Mouse (Mus musculus) heart, adult 11 months (tissue): ENCODE data around the gene Dcaf11.
A peak's percentile ranks its signal among the peaks of the same experiment; 100 is the strongest.

ENCODE experiments used
- DNase-seq: peaks from one replicate; pipeline ENCODE4 v3.0.0; 2022

Gene Dcaf11

DNA sequence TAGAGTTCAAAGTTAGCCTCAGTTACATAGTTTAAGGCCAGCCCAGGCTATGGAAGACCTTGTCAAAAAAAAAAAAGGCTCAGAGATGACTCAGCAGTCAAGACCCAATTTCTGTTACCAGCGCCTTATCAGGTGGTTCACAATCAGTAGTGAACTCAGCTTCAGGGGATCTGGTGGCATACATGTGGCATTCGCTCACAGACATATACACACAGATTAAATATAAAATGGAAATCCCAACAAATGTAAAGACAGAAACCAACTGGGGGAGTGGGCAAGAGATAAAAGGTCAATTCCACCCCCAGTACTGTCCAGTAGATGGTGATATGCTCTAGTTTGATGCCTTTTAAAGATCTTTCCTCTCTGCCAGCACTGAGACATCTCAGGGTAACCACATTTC lies 26.3 kb downstream of the Dcaf11 start:
- DNase-seq: no peak

DNA sequence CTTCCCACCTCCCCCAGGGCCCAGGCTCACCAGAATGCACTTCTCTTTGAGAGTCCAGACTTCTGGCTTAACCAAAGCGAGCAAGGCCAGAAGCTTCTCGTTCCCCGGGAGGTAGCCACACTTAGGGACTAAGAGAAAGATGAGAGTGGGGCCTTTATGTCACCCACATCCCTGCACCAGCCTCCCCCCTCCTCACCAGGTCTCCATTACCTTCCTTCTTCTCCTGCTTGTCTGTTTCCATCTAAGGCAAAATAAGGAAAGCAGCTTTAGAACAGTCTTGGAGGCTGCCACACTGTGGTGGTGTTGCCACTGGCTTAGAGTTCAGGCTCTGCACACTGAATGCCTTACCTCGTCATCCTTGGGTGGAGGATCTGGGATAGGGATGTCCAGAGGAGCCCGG lies 29.5 kb downstream of the Dcaf11 start:
- peak; percentile 91 for DNase-seq

DNA sequence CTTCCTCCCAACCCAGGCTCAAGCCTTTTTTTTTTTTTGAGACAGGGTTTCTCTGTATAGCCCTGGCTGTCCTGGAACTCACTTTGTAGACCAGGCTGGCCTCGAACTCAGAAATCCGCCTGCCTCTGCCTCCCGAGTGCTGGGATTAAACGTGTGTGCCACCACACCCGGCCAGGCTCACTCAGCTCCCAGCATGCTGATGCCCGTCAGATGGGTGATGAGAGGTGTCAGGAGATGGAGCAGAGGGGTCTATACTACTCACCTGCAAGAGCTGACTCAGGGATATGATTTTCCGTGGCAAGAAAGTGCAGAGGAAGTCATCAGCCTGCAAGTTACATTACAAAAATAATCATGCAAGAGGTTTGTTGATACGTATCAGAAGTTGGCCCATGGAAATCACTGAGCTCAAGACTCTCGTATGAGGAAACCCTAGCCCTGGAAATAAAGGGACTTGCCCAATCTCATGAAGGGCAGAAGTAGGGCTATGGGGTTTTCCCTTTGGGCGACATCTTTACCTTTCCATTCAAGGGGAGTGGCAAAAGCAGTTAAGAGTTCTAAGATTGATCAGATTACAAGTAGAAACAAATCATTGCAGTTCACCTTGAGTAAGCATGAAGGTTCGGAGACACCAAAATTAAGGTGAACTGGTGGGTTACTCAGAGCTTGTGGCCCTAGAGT lies 30.1 kb downstream of the Dcaf11 start:
- peak; percentile 94 for DNase-seq

DNA sequence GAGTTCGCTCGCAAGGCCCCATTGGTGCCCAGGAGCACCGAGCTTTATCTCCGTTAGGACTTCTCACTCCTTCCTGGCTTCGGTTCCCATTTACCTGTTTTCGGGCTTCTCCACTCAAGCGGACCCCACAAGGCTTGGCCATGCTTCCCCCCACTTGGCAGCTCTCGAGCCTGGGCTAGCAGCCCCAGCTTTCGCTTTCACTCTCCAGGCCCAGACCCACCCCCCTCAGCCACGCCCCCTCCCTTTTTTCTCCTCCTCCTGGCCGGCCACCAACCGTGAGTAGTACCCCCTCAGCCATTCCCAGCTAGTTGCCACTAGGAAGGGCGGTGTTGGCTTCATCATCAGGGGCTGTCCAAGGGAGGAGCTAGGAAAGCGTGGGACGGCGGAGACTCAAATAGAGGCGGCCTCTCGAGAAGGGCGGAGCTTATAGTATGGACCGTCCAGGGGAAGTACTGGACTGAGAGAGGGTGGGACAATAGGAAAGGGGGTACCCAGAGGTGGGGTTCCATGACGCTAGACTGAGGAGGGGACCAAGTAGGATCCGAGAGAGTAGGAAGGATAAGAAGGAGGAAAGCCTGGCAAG lies 31.0 kb downstream of the Dcaf11 start, which contains the start of gene Psme2:
Psme2 (minus strand) TSS at position 366 of the 583 bp plus-strand sequence.
- peak; percentile 100 for DNase-seq

DNA sequence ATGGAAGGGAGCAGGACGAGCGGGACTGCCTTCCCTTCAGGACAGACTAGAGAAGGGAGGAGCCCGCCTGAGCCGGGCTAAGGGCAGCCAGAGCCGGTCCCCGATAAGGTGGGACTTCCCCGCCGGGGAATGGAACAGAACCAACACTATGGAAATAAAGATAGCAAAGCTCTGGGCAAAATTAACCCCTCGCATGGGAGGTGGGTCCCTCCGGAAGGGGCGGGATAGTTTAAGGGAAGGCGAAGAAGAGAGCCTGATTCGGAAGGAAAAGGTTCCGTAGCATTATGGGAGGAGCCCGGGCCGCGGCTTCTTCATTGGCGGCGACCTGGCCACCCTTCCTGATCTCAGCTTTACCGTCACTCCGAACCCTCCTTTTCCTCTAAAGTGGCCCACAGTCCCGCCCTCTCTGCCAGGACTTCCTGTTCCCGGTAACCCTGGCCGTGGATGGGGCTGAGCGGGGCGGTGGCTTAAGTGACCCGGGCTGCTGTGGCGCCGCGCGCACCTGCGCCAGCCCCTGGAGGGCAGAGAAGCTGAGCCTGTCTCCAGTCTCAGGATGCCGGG lies 31.6 kb downstream of the Dcaf11 start, which contains the start of gene Rnf31:
Rnf31 (plus strand) TSS at position 378 of the 561 bp plus-strand sequence.
- peak; percentile 100 for DNase-seq

DNA sequence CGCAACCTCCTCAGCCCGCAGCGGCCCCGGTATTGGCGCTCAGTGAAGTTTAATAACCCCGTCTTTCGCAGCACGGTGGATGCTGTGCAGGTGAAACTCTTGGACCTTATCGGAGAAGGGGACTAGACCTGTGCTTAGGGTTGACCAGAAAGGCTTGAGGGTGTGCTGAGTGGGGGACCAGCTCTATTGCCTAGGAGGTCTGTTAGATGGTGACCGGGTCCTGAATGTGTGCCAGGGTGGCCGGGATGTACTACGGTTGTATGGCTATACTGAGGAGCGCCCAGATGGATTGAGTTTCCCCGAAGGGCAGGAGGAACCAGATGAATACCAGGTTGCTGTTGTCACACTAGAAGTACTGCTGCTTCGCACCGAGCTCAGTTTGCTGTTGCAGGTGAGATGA lies 32.4 kb downstream of the Dcaf11 start:
- no peak for DNase-seq

DNA sequence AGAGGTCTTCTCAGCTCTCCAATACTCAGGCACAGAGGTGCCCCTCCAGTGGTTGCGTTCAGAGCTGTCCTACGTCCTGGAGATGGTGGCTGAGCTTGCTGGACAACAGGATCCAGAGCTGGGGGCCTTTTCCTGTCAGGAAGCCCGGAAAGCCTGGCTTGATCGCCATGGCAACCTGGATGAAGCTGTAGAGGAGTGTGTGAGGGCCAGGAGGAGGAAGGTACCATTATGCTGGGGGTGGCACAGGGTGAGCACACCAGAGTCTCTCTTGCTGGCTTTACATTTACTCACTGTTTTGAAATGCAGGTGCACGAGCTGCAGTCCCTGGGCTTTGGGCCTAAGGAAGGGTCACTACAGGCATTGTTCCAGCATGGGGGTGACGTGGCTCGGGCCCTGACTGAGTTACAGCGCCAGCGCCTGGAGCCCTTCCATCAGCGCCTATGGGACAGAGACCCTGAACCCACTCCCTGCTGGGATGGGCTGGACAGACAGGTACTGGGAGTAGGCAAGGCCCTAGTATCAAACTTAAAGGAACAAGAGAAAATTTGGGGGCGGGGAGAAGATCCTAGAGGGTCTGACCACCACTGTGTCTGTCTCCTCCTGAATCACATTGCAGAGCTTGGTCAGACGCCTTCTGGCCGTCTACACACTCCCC lies 36.4 kb downstream of the Dcaf11 start:
- DNase-seq: peak; percentile 90

DNA sequence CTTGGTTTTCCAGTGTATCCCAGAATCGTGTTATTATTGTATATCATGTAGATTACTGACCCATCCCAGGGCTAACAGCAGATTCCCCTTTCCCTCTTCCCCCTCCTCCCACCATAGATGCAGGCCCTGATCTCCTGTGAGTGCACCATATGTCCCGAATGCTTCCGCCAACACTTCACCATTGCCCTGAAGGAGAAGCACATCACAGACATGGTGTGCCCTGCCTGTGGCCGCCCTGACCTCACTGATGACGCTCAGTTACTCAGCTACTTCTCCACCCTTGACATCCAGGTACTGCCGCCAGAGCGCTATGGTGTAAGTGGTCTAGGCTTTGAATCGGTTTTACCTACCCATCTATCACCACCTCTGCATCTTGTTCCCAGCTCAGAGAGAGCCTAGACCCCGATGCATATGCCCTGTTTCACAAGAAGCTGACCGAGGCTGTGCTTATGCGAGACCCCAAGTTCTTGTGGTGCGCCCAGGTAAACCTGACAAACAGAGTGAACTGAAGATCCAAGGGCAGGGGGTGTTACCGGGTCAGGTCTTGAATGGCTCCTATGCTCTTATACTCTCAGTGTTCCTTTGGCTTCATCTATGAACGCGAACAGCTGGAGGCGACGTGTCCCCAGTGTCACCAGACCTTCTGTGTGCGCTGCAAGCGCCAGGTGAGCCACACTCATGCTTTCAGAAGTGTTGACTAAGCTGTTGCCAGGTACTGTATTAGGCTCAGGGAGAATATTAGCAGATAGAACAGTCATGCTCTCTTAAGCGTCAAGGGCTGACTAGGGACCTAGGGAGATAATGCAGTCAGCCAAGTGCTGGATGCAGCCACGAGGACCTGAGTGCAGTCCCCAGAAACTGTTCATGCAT lies 39.0 kb downstream of the Dcaf11 start:
- DNase-seq: peak; percentile 90

DNA sequence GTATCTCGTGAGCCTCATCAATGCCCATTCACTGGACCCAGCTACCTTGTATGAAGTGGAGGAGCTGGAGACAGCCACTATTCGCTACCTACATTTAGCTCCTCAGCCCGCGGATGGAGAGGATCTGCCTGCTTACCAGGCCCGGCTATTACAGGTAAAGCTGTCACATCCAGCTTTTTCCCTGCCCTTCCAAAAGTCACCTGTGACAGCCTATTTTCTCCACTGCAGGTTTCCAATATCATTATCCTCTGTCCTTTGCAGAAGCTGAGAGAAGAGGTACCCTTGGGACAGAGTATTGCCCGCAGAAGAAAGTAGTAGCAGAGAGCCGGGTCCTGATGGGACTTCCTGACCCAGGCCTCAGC lies 43.4 kb downstream of the Dcaf11 start, which contains the start of gene Irf9:
Irf9 (plus strand) TSS at position 301 of the 362 bp plus-strand sequence.
- DNase-seq: no peak

DNA sequence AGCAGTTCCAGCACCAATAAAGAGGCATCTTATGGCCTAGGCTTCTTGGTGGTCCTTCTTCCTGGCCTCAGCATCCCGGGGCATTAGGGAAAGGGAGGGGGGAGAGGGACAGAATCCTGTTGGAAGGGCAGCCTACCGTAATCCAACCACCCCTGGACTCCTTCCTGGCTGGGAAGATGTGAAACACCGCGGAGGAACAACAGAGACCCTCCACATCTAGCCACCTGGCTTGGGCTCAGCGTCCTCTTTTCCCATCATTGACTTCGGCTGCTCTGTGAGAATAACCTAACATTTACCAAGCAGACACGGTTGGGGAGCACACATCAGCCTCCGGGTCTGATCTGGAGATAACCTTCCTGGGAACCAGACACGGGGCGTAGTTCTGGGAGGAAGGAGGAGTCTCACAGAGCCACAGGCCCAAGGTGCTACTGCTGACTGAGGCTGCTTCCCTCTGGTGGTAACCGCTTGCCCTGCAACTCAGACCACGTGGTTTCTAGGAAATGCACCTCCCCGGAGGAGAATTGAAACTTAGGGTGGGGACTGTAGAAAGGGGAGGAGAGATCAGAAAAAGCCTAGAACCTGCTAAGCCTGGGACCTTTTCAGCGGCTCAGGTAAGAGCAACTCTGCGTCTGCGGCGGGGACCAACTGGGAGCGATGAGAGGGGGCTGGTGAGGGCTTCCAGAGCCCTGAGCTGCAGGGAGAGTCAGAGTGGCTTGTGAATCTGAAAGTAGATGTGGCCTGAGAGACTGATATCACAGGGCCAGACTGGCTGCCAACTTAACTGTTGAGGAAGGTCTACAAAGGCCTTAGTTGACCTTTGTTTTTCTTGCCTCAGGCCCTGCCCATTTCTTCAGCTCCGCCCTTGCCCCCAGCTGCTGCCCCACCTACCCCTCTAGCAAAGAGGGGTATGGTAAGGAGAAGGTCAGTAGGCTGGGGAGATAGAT lies 44.1 kb downstream of the Dcaf11 start:
- DNase-seq: peak; percentile 99

DNA sequence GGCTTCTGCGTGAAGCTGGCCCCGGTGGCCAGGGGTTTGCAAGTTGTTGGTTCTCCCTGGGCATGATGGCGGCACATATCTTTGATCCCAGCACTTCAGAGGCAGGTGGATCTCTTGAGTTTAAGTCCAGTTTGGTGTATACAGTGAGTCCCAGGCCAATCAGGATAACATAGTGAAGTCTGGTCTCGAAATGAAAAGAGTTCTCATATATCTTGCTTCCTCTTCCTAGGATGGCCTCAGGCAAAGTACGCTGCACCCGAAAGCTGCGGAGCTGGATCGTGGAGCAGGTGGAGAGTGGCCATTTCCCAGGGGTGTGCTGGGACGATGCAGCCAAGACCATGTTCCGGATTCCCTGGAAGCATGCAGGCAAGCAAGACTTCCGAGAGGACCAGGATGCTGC lies 45.0 kb downstream of the Dcaf11 start:
- peak; percentile 86 for DNase-seq

DNA sequence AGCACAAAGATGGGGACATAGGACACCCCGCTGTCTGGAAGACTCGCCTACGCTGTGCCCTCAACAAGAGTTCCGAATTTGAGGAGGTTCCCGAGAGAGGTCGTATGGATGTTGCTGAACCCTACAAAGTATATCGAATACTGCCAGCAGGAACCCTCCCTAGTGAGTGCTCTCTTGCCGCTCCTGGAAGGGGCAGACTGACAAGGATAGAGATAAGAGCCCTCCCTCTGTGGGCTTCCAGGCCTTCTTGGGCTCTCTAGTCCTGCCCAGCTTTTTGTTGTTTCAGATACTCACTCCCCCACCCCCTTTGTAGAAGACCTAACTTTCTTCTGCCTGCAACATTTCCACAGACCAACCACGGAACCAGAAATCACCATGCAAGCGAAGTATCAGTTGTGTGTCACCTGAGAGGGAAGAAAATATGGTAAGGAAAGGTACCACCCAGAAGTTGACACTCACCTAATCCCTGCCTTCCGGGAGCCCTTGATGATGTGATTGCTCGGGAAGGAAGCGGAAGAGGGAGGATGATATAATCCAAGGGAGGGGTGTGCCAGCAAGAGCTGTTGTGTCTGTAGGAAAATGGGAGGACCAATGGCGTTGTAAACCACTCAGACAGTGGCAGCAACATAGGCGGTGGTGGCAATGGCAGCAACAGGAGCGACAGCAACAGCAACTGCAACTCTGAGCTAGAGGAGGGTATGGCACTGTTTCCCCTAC lies 46.1 kb downstream of the Dcaf11 start:
- DNase-seq: peak; percentile 88

DNA sequence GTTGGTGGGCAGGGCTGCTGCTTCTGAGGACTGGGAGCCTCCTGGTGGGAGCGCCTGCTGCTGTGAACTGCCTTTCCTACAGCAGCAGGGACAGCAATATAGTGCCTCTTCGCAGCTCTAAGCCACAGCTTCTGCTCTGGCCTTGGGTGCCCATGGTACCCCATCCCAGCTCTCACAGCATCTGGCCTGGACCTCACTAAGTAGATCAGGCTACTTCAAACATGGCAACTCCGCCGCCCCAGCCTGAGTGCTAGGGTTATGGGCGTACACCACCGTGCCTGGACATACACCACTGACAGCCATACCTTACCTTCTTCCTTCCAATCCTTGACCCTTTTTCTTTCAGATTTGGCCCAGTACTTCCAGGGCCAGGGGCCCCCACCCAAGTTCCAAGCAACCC lies 48.5 kb downstream of the Dcaf11 start:
- peak; percentile 91 for DNase-seq

DNA sequence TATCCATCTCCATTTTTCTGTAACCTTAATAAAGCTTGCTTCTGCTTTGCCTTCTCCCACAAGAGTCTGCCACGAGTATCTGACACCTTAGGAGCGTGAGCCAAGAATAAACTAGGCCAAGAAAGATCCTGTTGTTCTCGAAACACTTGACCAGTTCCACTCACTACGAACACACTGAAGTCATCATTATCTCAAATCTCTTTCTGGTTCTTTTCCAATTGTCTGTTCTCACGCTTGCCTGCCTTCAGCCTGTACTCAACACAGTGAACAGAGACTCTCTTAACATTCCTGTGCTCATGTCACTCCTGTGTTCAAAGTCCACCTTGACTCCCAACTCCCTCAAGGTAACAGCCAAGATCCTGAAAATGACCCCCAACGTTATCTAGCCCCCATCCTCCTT lies 53.5 kb downstream of the Dcaf11 start:
- no peak for DNase-seq

DNA sequence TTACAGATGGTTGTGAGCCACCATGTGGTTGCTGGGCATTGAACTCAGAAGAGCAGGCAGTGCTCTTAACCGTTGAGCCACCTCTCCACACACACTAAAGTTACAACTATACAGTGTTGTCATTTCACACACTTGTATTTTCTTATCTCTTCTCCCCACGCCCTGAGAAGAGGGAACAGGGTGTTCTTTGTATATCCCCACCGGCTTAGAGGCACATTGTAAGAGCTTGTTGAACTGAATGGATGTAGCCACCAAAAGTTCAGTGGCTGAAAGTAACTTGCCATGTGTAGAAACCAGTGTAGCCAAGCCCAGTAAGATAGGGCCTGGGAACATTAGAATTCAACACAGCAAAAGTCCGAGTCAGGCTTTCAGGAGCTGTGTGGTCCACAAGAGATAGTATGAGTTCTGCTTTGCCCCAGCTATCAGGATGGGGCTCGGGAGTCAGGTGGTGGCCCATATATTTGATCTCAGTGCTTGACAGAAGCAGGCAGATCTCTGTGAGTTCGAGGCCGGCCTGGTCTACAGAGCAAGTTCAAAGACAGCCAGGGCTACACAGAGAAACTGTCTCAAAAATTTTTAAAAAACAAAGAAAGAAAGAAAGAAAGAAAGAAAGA lies 54.9 kb downstream of the Dcaf11 start:
- no peak for DNase-seq

DNA sequence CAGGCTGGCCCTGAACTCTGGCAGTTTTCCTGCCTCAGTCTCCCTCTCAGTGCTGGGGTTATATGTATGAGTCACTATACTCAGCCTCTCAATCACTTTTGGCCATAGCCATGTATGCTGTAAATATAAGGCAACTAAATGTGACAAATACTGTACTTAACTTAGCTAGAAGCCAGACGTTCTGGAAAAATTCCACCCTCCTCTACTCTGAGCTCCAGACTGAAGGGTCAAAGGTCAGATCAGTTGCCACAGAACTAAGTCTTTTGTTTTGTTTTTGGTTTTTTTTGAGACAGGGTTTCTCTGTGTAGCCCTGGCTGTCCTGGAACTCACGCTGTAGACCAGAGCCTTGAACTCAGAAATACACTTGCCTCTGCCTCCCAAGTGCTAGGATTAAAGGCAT lies 56.1 kb downstream of the Dcaf11 start:
- no peak for DNase-seq

DNA sequence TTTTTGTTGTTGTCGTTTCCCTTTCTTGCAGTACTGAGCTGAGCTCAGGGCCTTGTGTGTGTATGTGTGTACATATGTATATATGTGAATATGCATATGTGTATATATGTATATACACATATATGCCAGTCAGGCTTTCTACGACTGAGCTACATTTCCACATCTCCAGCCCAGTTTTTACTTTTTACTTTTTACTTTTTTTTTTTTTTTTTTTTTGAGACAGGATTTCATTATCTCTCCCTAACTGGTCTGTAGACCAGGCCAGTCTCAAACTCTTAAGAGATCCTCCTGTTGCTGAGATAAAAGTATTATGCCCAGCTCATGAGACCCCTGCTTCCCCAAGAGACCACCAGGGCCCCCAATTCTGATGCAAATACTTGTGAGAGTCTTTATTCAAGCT lies 57.0 kb downstream of the Dcaf11 start:
- no peak for DNase-seq

DNA sequence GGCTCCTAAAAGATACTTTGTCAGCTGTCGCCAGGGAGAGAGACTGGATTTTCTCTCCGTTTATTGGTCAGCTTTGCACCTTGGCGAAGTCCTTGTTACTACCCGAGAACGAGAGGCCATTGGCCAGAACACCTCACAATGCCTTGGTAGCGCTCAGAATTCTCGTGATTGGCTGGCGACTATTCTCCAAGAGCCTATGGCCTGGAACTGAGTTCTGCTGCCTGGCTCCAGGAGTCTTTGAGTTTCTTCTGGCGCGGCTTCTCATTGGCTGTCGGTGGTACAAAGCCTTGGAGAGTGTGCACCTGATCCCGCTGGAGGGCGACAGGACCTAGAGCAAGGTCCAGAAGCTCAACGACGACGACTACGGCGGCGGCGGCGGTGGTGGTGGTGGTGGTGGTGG lies 58.0 kb downstream of the Dcaf11 start, which contains the start of gene Rec8:
Rec8 (plus strand) TSS at position 216 of the 400 bp plus-strand sequence.
- peak; percentile 91 for DNase-seq

DNA sequence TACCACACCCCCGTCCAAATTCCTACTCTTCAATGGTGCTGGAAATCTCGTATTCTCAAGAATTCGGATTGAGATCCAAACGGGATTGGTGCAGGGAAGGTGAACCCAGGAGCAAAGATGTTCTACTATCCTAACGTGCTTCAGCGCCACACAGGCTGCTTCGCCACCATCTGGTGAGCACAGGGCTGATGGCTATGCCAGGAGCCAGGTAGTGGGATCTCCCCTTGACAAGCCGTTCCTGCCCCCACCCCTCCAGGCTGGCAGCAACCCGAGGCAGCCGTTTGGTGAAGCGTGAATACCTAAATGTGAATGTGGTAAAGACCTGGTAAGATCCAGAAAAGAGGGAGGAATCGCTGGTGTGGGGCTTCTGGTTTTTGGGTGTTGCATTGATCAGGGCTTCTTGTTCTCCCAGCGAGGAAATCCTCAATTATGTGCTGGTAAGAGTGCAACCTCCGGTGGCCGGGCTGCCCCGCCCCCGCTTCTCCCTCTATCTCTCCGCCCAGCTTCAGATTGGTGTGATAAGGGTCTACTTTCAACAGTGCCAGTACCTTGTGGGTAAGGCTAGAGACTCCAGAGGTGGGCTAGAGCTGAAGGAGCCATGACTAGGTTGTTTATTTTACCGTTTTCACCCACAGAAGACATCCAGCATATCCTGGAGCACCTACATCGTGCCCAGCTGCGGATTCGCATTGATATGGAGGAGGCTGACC lies 58.8 kb downstream of the Dcaf11 start:
- DNase-seq: no peak
